Mouse (Mus musculus) embryonic fibroblast, embryonic 13.5 days (primary cell): ENCODE results near the gene Ambra1.

Experiments used
- CTCF ChIP-seq: IDR thresholded peaks from 2 replicates; pipeline ENCODE4 v1.5.1; 2011; ENCODE audit warnings: mild to moderate bottlenecking, control low read depth, low read length, moderate library complexity, borderline replicate concordance; ENCODE audit not compliant: insufficient read depth
- POLR2A ChIP-seq: IDR thresholded peaks from 2 replicates; pipeline ENCODE4 v1.6.1; 2011; ENCODE audit warnings: low read depth, mild to moderate bottlenecking, control low read depth, low read length, moderate library complexity

- TF ChIP-seq CTCF, result no peak
- TF ChIP-seq POLR2A, result no peak
Measured at GRCm38 (mm10) chr2:91854575-91854974, 124.6 kb downstream of the Ambra1 start.
